Mouse (Mus musculus): ENCODE measurements around the gene Zbtb16. TPM values are rescaled to one million over a fixed set of nuclear protein-coding genes. Genes with fewer than 3 reads are reported as not detected.

Zbtb16 gene
- total RNA-seq, 1 experiment, result 0.36 TPM

GRCm38 (mm10) chr9:48733083-48733482, 102.9 kb downstream of the Zbtb16 start:
- H3K4me1 ChIP-seq (ENCODE audit: control insufficient read depth in 2 of 2, insufficient read depth in 2 of 2, low read length in 2 of 2, poor library complexity in 1 of 2), result no peaks in the 10 kb centered on the region

GRCm38 (mm10) chr9:48731651-48732536, 104.1 kb downstream of the Zbtb16 start:
- in situ Hi-C loops (cut with MboI; ENCODE audit: low sequenced_read_pairs in 2 of 2, unreplicated experiment in 2 of 2), result no loop called here
- no peak for DNase-seq (ENCODE audit: low read depth, low spot score)
- Histone ChIP-seq H3K4me1 (ENCODE audit: control insufficient read depth in 2 of 2, insufficient read depth in 2 of 2, low read length in 2 of 2, poor library complexity in 1 of 2) (no peaks in the 10 kb centered on the region), H3K9me3 (ENCODE audit: control insufficient read depth, insufficient read depth, low read depth, low read length) (no peaks in the 10 kb centered on the region), H3K36me3 (ENCODE audit: control insufficient read depth, insufficient read depth, low read length, poor library complexity, severe bottlenecking) (no peaks in the 10 kb centered on the region), H3K27ac (ENCODE audit: insufficient read depth, low read depth, low read length, poor library complexity, severe bottlenecking) (no peak overlapping the region), H3K9ac (ENCODE audit: insufficient read depth, low read depth, low read length, poor library complexity, severe bottlenecking) (no peak overlapping the region), H3K4me3 (ENCODE audit: insufficient read depth in 1 of 2, low read depth in 1 of 2, low read length in 2 of 2, poor library complexity in 1 of 2, severe bottlenecking in 1 of 2) (no peak overlapping the region)
- TF ChIP-seq HCFC1 (IDR thresholded peaks at IDR 0.05; ENCODE audit: borderline replicate concordance, insufficient read depth, low read length) (no peak), ZNF384 (IDR thresholded peaks at IDR 0.05; ENCODE audit: low read depth, low read length) (no peak), MAFK (IDR thresholded peaks at IDR 0.05; ENCODE audit: insufficient read depth, low read depth, low read length) (no peak), ZC3H11A (IDR thresholded peaks at IDR 0.05; ENCODE audit: borderline replicate concordance, low read depth, low read length) (no peak), CHD2 (IDR thresholded peaks at IDR 0.05; ENCODE audit: low read depth, low read length) (no peak)

More at GRCm38 (mm10) chr9:48733083-48733482, 102.9 kb downstream of the Zbtb16 start:
- Histone ChIP-seq H3K36me3 (ENCODE audit: control insufficient read depth, insufficient read depth, low read length, poor library complexity, severe bottlenecking) (no peaks in the 10 kb centered on the region), H3K9me3 (ENCODE audit: control insufficient read depth, insufficient read depth, low read depth, low read length) (no peaks in the 10 kb centered on the region), H3K27ac (ENCODE audit: insufficient read depth, low read depth, low read length, poor library complexity, severe bottlenecking) (no peak overlapping the region), H3K9ac (ENCODE audit: insufficient read depth, low read depth, low read length, poor library complexity, severe bottlenecking) (no peak overlapping the region), H3K4me3 (ENCODE audit: insufficient read depth in 1 of 2, low read depth in 1 of 2, low read length in 2 of 2, poor library complexity in 1 of 2, severe bottlenecking in 1 of 2) (no peak overlapping the region)
- in situ Hi-C loops (cut with MboI; ENCODE audit: low sequenced_read_pairs in 2 of 2, unreplicated experiment in 2 of 2), result no loop called here
- TF ChIP-seq HCFC1 (IDR thresholded peaks at IDR 0.05; ENCODE audit: borderline replicate concordance, insufficient read depth, low read length), result no peak
- TF ChIP-seq ZNF384 (IDR thresholded peaks at IDR 0.05; ENCODE audit: low read depth, low read length), result no peak
- no peak for TF ChIP-seq MAFK (IDR thresholded peaks at IDR 0.05; ENCODE audit: insufficient read depth, low read depth, low read length)
- no peak for TF ChIP-seq CHD2 (IDR thresholded peaks at IDR 0.05; ENCODE audit: low read depth, low read length)
- no peak for TF ChIP-seq ZC3H11A (IDR thresholded peaks at IDR 0.05; ENCODE audit: borderline replicate concordance, low read depth, low read length)
- DNase-seq (ENCODE audit: low read depth, low spot score), result no peak

GRCm38 (mm10) chr9:48730446-48730979, 105.5 kb downstream of the Zbtb16 start:
- Histone ChIP-seq H3K27ac (ENCODE audit: insufficient read depth, low read depth, low read length, poor library complexity, severe bottlenecking) (no peak overlapping the region), H3K4me1 (ENCODE audit: control insufficient read depth in 2 of 2, insufficient read depth in 2 of 2, low read length in 2 of 2, poor library complexity in 1 of 2) (no peaks in the 10 kb centered on the region), H3K4me3 (ENCODE audit: insufficient read depth in 1 of 2, low read depth in 1 of 2, low read length in 2 of 2, poor library complexity in 1 of 2, severe bottlenecking in 1 of 2) (no peak overlapping the region), H3K9ac (ENCODE audit: insufficient read depth, low read depth, low read length, poor library complexity, severe bottlenecking) (no peak overlapping the region), H3K36me3 (ENCODE audit: control insufficient read depth, insufficient read depth, low read length, poor library complexity, severe bottlenecking) (no peaks in the 10 kb centered on the region), H3K9me3 (ENCODE audit: control insufficient read depth, insufficient read depth, low read depth, low read length) (no peaks in the 10 kb centered on the region)
- DNase-seq (ENCODE audit: low read depth, low spot score), result no peak
- TF ChIP-seq HCFC1 (IDR thresholded peaks at IDR 0.05; ENCODE audit: borderline replicate concordance, insufficient read depth, low read length) (no peak), CHD2 (IDR thresholded peaks at IDR 0.05; ENCODE audit: low read depth, low read length) (no peak), ZNF384 (IDR thresholded peaks at IDR 0.05; ENCODE audit: low read depth, low read length) (no peak), MAFK (IDR thresholded peaks at IDR 0.05; ENCODE audit: insufficient read depth, low read depth, low read length) (no peak), ZC3H11A (IDR thresholded peaks at IDR 0.05; ENCODE audit: borderline replicate concordance, low read depth, low read length) (no peak)
- in situ Hi-C loops (cut with MboI; ENCODE audit: low sequenced_read_pairs in 2 of 2, unreplicated experiment in 2 of 2), result no loop called here

DNA sequence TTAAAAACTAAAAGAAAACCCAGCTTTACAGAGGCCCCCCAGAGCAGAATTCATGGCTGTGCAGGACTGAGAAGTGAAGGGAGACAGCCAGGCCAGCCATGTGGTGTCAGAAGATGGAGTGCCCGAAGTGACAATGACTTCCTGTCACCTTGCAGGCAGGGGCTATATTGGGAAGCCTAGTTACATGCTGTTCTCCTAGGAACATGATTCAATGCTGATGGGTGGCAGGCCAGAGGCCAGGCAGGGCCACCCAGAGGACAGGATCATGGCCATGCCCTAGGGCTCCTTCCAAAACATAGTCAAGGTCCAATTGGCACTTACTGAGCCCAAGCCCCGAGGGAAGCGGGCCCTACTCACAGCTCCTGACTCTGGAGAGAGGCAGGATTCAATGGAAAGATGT, 106.6 kb downstream of the Zbtb16 start:
- in situ Hi-C loops (cut with MboI; ENCODE audit: low sequenced_read_pairs in 2 of 2, unreplicated experiment in 2 of 2), result no loop called here
- no peaks in the 10 kb centered on the region for H3K36me3 ChIP-seq (ENCODE audit: control insufficient read depth, insufficient read depth, low read length, poor library complexity, severe bottlenecking)
- no peak overlapping the region for H3K27ac ChIP-seq (ENCODE audit: insufficient read depth, low read depth, low read length, poor library complexity, severe bottlenecking)
- no peaks in the 10 kb centered on the region for H3K9me3 ChIP-seq (ENCODE audit: control insufficient read depth, insufficient read depth, low read depth, low read length)
- TF ChIP-seq HCFC1 (IDR thresholded peaks at IDR 0.05; ENCODE audit: borderline replicate concordance, insufficient read depth, low read length), result no peak
- TF ChIP-seq MAFK (IDR thresholded peaks at IDR 0.05; ENCODE audit: insufficient read depth, low read depth, low read length), result no peak
- no peak for TF ChIP-seq CHD2 (IDR thresholded peaks at IDR 0.05; ENCODE audit: low read depth, low read length)
- no peak for TF ChIP-seq ZC3H11A (IDR thresholded peaks at IDR 0.05; ENCODE audit: borderline replicate concordance, low read depth, low read length)
- TF ChIP-seq ZNF384 (IDR thresholded peaks at IDR 0.05; ENCODE audit: low read depth, low read length), result no peak
- no peak overlapping the region for H3K4me3 ChIP-seq (ENCODE audit: insufficient read depth in 1 of 2, low read depth in 1 of 2, low read length in 2 of 2, poor library complexity in 1 of 2, severe bottlenecking in 1 of 2)
- H3K4me1 ChIP-seq (ENCODE audit: control insufficient read depth in 2 of 2, insufficient read depth in 2 of 2, low read length in 2 of 2, poor library complexity in 1 of 2), result no peaks in the 10 kb centered on the region
- no peak for DNase-seq (ENCODE audit: low read depth, low spot score)
- no peak overlapping the region for H3K9ac ChIP-seq (ENCODE audit: insufficient read depth, low read depth, low read length, poor library complexity, severe bottlenecking)
